Mouse (Mus musculus) mature B cell (primary cell): ENCODE measurements around the gene Krtap4-8.
"Not testable (repeated sequence)": the region's sequence is repeated elsewhere in the genome, so short reads cannot be mapped to it uniquely, and the experiment has no call there.

Source experiments
- in situ Hi-C: fragments of 300-500 bp; cut with MboI; formaldehyde crosslinking; loops from 2 replicates; pipeline ENCODE4 v1.14.3; 2019

Gene Krtap4-8

DNA sequence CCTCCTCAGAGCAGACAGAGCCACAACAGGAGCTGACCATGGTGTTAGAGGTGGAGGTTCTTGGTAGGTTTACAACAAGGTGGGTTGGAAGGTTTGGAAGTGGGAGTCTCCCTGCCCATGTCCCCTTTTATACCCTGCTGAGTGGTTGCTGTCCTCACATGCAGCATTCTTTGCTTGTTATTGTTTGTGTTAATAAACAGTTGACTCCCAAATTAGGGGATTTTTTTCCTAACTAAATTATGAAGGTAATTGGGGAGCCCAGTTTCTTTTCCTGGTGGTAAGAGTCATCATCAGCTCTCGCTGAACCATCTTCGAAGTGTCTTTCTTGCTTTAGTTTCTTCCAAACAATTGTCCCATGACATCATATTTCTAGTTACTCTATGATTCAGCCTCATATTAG is at the start of gene Krtap4-8:
Gene Krtap4-8 (minus strand): TSS at position 101 of the 400 bp plus-strand sequence.
- in situ Hi-C loops: no loop called here

DNA sequence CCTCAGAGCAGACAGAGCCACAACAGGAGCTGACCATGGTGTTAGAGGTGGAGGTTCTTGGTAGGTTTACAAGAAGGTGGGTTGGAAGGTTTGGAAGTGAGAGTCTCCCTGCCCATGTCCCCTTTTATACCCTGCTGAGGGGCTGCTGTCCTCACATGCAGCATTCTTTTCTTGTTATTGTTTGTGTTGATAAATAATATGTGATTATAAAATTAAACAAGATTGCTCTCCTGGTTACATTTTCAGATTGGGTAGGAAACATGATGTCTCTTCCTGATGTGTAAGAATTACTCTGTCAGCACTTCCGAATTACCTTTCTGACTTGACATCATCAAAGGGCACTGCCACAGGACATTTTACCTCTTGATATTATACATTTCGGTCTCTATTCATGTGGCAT is 35.1 kb upstream of the Krtap4-8 start, which contains the start of gene Gm11564:
Gene Gm11564 (minus strand): TSS at position 101 of the 400 bp plus-strand sequence.
- in situ Hi-C loops: not testable (repeated sequence)

DNA sequence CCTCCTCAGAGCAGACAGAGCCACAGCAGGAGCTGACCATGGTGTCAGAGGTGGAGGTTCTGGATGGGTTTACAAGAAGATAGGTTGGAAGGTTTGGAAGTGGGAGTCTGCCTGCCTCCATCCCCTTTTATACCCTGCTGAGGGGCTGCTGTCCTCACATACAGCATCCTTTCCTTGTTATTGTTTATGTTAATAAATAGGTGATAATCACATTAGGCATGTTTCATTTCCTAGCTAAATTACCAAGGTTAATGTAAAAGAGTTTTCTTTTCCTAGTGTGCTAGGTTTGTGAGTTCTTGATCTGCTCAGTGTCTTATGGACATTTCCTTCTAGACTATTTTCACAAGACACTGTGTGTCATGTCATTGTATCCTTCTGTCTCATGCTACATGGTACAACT is 29.3 kb upstream of the Krtap4-8 start, which contains the start of gene Krtap4-13:
Gene Krtap4-13 (minus strand): TSS at position 101 of the 400 bp plus-strand sequence.
- in situ Hi-C loops: not testable (repeated sequence)

DNA sequence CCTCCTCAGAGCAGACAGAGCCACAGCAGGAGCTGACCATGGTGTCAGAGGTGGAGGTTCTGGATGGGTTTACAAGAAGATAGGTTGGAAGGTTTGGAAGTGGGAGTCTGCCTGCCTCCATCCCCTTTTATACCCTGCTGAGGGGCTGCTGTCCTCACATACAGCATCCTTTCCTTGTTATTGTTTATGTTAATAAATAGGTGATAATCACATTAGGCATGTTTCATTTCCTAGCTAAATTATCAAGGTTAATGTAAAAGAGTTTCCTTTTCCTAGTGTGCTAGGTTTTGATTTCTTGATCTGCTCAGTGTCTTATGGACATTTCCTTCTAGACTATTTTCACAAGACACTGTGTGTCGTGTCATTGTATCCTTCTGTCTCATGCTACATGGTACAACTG is 23.8 kb upstream of the Krtap4-8 start, which contains the start of gene Gm11554:
Gene Gm11554 (minus strand): TSS at position 101 of the 400 bp plus-strand sequence.
- in situ Hi-C loops: not testable (repeated sequence)

DNA sequence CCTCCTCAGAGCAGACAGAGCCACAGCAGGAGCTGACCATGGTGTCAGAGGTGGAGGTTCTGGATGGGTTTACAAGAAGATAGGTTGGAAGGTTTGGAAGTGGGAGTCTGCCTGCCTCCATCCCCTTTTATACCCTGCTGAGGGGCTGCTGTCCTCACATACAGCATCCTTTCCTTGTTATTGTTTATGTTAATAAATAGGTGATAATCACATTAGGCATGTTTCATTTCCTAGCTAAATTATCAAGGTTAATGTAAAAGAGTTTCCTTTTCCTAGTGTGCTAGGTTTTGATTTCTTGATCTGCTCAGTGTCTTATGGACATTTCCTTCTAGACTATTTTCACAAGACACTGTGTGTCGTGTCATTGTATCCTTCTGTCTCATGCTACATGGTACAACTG is 18.3 kb upstream of the Krtap4-8 start, which contains the start of gene Gm11569:
Gene Gm11569 (minus strand): TSS at position 101 of the 400 bp plus-strand sequence.
- in situ Hi-C loops: not testable (repeated sequence)

DNA sequence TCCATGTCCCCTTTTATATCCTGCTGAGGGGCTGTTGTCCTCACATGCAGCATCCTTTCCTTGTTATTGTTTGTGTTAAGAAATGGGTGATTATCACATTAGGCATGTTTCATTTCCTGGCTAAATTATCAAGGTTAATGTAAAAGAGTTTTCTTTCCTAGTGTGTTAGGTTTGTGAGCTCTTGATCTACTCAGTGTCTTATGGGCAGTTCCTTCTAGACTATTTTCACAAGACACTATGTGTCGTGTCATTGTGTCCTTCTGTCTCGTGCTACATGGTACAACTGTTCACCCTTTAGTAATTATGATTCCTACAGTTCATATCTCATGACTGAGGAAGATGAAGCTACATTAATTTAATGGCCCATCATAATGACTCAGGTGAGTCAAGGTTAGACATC is 12.9 kb upstream of the Krtap4-8 start, which contains the start of gene Gm11596:
Gene Gm11596 (minus strand): TSS at position 101 of the 400 bp plus-strand sequence.
- in situ Hi-C loops: no loop called here

DNA sequence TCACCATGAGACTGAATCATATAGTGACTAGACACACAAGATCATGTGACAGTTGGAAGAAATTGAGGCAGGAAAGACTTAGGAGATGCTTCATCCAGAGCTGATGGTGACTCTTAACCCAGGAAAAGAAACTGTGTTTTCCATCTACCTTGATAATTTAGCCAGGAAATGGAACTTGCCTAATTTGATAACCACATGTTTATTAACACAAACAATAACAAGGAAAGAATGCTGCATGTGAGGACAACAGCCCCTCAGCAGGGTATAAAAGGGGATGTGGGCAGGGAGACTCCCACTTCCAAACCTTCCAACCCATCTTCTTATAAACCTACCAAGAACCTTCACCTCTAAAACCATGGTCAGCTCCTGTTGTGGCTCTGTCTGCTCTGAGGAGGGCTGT is 4.4 kb upstream of the Krtap4-8 start, which contains the start of gene Krtap4-9:
Gene Krtap4-9 (plus strand): TSS at position 301 of the 400 bp plus-strand sequence.
- in situ Hi-C loops: not testable (repeated sequence)

DNA sequence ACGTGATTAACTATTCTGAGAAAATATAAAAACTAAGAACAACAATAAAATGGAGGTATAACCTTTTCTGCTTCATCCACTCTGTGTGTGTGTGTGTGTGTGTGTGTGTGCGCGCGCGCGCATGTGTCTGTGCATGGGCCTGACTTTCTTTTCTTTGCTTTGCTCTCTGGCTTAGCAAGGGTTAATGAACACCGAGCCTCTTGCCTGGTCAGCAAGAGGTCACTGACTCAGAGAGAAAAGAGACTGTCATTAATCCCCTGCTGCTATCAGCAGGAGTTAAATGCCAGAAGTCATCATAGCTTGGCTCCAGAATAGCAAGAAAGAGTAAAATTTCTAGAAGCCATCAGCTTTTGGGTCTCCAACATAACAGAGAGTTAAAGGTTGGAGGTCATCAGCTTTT is 2.1 kb downstream of the Krtap4-8 start:
- in situ Hi-C loops: no loop called here

DNA sequence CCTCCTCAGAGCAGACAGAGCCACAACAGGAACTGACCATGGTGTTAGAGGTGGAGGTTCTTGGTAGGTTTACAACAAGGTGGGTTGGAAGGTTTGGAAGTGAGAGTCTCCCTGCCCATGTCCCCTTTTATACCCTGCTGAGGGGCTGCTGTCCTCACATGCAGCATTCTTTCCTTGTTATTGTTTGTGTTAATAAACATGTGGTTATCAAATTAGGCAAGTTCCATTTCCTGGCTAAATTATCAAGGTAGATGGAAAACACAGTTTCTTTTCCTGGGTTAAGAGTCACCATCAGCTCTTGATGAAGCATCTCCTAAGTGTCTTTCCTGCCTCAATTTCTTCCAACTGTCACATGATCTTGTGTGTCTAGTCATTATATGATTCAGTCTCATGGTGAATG is 7.7 kb downstream of the Krtap4-8 start, which contains the start of gene Gm11595:
Gene Gm11595 (minus strand): TSS at position 101 of the 400 bp plus-strand sequence.
- in situ Hi-C loops: not testable (repeated sequence)

DNA sequence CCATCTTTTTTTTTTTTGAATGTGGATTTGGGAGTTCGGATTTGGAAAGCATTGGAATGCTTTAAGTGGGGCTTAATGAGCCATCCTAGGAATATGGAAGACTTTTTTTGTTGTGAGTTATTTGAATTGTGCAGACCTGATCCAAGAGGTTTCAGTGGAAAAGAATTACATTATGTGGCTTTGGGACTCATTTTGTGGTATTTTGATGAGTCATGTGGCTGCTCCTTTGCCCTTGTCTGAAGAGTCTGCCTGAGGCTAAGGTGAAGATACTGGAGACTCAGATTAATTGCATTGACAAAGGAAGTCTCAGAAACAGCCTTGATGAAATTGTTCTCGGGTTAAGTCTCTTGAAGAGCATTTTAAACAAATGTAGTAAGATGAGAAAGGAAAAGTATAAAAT is 12.1 kb downstream of the Krtap4-8 start:
- in situ Hi-C loops: no loop called here

DNA sequence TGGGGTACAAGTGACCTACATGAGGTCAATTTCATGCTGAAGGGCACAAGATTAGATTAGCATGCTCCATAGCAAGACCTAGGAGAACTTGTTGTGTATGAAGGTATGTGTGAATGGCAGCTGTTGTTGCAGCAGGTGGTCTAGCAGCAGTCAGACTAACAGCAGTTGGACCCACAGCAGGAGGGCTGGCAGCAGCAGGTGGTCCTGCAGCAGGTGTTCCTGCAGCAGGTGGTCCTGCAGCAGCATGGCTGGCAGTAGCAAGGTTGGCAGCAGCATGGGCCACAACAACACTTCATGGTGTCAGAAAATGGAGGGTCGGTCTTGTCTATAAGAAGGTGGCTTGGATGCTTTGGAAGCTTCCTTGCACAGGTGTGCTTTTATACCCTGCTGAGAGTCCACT is 21.6 kb downstream of the Krtap4-8 start:
- in situ Hi-C loops: no loop called here

DNA sequence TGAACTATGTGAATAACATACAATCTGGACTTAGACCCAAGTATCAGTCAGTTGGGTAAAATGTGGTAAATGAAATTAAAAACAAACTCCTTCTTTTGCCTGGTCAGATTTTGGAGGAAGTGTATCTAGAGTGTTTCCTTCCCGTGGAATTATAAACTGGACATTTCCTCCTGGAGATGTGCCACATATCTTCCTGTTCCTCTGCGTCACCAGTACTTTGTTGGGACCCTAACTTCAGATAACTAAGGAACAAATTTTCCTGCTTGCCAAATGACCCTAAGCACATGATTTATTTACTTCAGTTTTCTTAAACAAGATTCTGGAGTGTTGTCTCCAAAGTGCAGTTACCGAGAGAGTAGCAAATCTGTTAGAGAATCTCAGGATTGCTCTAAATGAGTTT is 36.5 kb downstream of the Krtap4-8 start:
- in situ Hi-C loops: no loop called here

DNA sequence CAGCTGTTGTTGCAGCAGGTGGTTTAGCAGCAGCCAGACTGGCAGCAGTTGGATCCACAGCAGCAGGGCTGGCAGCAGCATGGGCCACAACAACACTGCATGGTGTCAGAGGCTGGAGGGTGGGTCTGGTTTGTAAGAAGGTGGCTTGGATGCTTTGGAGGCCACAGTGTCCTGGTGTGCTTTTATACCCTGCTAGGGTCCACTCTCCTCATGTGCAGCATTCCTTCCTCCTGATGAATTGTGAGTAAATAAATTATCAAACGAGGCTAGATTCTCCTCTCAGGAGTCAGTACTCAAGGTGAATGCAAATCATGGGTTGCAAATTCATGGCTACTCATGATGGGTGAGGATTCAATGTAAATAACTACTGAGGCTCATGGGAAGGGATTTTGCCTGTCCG is 46.3 kb downstream of the Krtap4-8 start, which contains the start of gene Gm14180:
Gene Gm14180 (minus strand): TSS at position 101 of the 400 bp plus-strand sequence.
- in situ Hi-C loops: no loop called here
